Mouse (Mus musculus) spleen, adult 2 months (tissue): ENCODE data around the gene Pcnx4.
A peak's percentile ranks its signal among the peaks of the same experiment; 100 is the strongest.

Experiments
- CTCF ChIP-seq: fragments of 200-500 bp; IDR thresholded peaks from 2 replicates; pipeline ENCODE4 v1.5.1; 2011; ENCODE audit warnings: mild to moderate bottlenecking, inconsistent platforms; ENCODE audit not compliant: insufficient read depth, insufficient read length, insufficient replicate concordance; ENCODE audit errors: extremely low read depth
- POLR2A ChIP-seq: fragments of 200-500 bp; IDR thresholded peaks from 2 replicates; pipeline ENCODE4 v1.6.1; 2011; ENCODE audit warnings: low read depth, low read length, inconsistent platforms

GRCm38 (mm10) chr12:72536021-72536597 lies at the start of gene Pcnx4:
- no peak for TF ChIP-seq CTCF
- peak; percentile 24; the same call in 1 of the 2 replicates for TF ChIP-seq POLR2A
